Mouse (Mus musculus) naive thymus-derived CD4-positive, alpha-beta T cell, adult 5 months (primary cell): ENCODE data around the gene Syngr2. TPM values are rescaled to one million over a fixed set of nuclear protein-coding genes. Genes with fewer than 3 reads are reported as not detected.

ENCODE experiments used
- polyA plus RNA-seq: library from polyadenylated mRNA; unstranded; fragments of 100-300 nt; shearing (Covaris generic); gene quantifications from one replicate; pipeline ENCODE4 v1.2.1, GENCODE M21; 2017

Gene Syngr2
- 63.8 TPM for polyA plus RNA-seq

GRCm38 (mm10) chr11:117809407-117810311, at the start of gene Syngr2, which contains the start of gene Gm20708:
Gene Syngr2, plus strand, starts transcription at chr11:117809668.
Gene Gm20708, plus strand, starts transcription at chr11:117809668.

GRCm38 (mm10) chr11:117781993-117782704, 27.3 kb upstream of the Syngr2 start, which contains the start of the genes Tmc8 and Tmc6:
Gene Tmc8, plus strand, starts transcription at chr11:117782076.
Gene Tmc6, minus strand, starts transcription at chr11:117782198.

GRCm38 (mm10) chr11:117797511-117798159, 11.8 kb upstream of the Syngr2 start, which contains the start of gene 6030468B19Rik:
Gene 6030468B19Rik, plus strand, starts transcription at chr11:117797660.

GRCm38 (mm10) chr11:117825333-117826101, 16.0 kb downstream of the Syngr2 start, which contains the start of the genes Afmid and Tk1:
Gene Afmid, plus strand, starts transcription at chr11:117825924.
Gene Tk1, minus strand, starts transcription at chr11:117826092.

GRCm38 (mm10) chr11:117848985-117849671, 39.7 kb downstream of the Syngr2 start, which contains the start of gene Birc5:
Gene Birc5, plus strand, starts transcription at chr11:117849251.

DNA sequence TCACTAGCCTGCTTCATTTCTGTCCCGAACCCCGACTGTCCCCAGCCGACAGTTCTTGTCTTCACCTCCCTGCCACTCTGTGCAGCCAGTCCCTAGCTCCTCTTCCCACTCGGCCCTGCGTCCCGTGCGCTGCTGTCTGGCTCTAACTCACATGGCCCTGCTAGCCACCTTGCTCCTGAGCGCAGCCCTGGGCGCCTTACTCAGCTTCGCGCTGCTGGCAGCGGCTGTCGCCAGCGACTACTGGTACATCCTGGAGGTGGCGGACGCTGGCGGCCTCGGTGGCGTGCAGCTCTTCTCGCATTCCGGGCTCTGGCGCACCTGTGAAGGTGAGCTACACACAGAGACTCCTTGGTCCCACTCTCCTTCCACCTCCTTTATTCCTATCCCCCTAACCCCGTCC, 51.1 kb downstream of the Syngr2 start, which contains the start of gene Tmem235:
Gene Tmem235, plus strand, starts transcription at position 152 of the 400 bp plus-strand sequence.

Other genes with a start within 250 kb of the Syngr2 start
- gene Tnrc6c, start 155.4 kb upstream of the Syngr2 start, polyA plus RNA-seq = 26.9 TPM
- gene Tmc8, start 27.6 kb upstream of the Syngr2 start, polyA plus RNA-seq = 75.5 TPM
- 143 TPM for gene Tmc6, start 27.5 kb upstream of the Syngr2 start, polyA plus RNA-seq
- gene 6030468B19Rik, start 12.0 kb upstream of the Syngr2 start, polyA plus RNA-seq = not detected
- gene Gm20708, start within 50 bp of the Syngr2 start, polyA plus RNA-seq = 1.5 TPM
- gene Afmid, start 16.3 kb downstream of the Syngr2 start, polyA plus RNA-seq = 7.6 TPM
- 1.4 TPM for gene Tk1, start 16.4 kb downstream of the Syngr2 start, polyA plus RNA-seq
- 0.42 TPM for gene Birc5, start 39.6 kb downstream of the Syngr2 start, polyA plus RNA-seq
- not detected for gene Tmem235, start 51.1 kb downstream of the Syngr2 start, polyA plus RNA-seq
- gene Tha1, start 63.8 kb downstream of the Syngr2 start, polyA plus RNA-seq = 10.7 TPM
- 183 TPM for gene Socs3, start 160.4 kb downstream of the Syngr2 start, polyA plus RNA-seq
- 43.9 TPM for gene Pgs1, start 176.6 kb downstream of the Syngr2 start, polyA plus RNA-seq